Mouse (Mus musculus): ENCODE results near the gene Sptbn2. TPM values are rescaled to one million over a fixed set of nuclear protein-coding genes. Genes with fewer than 3 reads are reported as not detected.
A peak's percentile ranks its signal among the peaks of the same experiment; 100 is the strongest.
"Not testable (repeated sequence)": the region's sequence is repeated elsewhere in the genome, so short reads cannot be mapped to it uniquely, and the experiment has no call there.

The Sptbn2 gene
- total and polyA plus RNA-seq, 3 experiments = 0.30 to 0.83 (median 0.58) TPM

- no peak for DNase-seq
Measured at GRCm38 (mm10) chr19:4729186-4729585, 18.2 kb downstream of the Sptbn2 start.

GRCm38 (mm10) chr19:4733052-4733451 is 22.1 kb downstream of the Sptbn2 start:
- DNase-seq = no peak

GRCm38 (mm10) chr19:4737866-4738265 is 26.9 kb downstream of the Sptbn2 start:
- DNase-seq = no peak

DNA sequence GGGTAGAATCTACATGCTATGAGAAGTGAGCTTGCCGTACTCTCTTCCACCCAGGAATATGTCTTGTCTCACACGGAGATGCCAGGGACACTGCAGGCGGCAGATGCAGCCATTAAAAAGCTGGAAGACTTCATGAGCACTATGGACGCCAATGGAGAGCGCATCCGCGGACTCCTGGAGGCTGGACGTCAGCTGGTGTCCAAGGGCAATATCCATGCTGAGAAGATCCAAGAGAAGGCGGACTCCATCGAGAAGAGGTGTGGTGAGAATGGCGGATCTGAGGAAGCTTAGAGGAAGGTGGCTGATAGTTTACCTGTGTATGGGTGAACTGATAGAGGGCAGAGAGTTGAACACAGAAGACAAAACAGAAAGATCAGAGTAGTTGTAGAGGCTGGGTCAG is 28.1 kb downstream of the Sptbn2 start:
- no peak for DNase-seq

GRCm38 (mm10) chr19:4739762-4740161 is 28.8 kb downstream of the Sptbn2 start:
- no peak for DNase-seq

- DNase-seq = peak; percentile 28
Measured at GRCm38 (mm10) chr19:4741482-4741881, 30.5 kb downstream of the Sptbn2 start.

GRCm38 (mm10) chr19:4742229-4742628 is 31.3 kb downstream of the Sptbn2 start:
- no peak for DNase-seq

DNA sequence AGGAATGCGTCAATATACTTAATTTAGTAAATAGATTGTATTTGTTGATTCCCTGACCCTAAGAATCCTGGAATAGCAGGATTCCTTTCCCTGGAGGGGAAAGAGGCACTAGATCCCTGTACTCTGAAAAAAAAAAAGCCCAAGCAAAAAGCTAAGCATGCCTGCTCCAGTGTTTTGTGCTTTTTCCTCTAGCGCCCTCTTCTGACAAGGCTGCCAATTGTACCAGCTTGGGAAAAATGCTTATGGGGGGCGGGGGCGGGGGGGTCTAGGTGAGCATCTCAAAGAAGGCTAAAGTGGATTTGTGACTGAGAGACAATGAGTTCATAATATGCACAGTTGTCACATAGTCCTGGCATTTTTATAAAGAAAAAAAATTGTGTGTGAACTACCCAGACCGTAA is 32.6 kb downstream of the Sptbn2 start:
- DNase-seq = no peak

DNA sequence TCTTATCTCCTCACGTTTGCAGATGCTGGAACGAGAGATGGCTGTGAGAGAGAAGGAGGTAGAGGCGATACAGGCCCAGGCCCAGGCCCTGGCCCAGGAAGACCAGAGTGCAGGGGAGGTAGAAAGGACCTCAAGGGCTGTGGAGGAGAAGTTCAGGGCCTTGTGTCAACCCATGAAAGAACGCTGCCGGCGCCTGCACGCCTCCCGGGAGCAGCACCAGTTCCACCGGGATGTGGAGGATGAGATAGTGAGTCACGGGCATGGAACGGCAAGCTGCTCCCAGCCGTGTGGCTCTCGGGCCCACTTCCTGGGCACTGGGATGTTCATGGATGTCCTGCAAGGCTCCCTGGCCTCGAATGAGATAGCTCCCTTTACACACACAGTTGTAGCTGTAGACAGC is 33.1 kb downstream of the Sptbn2 start:
- DNase-seq = no peak

DNA sequence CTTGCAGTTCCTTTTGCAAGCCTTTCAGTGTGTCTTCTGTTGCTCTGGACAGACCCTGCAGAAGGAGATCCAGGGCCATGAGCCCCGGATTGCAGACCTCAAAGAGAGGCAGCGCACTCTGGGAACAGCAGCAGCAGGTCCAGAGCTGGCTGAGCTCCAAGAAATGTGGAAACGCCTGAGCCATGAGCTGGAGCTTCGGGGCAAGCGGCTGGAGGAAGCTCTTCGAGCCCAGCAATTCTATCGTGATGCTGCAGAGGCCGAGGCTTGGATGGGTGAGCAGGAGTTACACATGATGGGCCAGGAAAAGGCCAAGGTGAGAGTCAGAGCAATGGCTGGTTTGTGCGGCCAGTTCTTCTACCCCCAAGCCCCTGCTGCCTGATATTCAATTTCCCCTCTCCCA is 34.1 kb downstream of the Sptbn2 start:
- peak; percentile 74 for DNase-seq

GRCm38 (mm10) chr19:4745681-4746080 is 34.7 kb downstream of the Sptbn2 start:
- no peak for DNase-seq

- DNase-seq = peak; percentile 81
Measured at GRCm38 (mm10) chr19:4746611-4747010, 35.6 kb downstream of the Sptbn2 start.

DNA sequence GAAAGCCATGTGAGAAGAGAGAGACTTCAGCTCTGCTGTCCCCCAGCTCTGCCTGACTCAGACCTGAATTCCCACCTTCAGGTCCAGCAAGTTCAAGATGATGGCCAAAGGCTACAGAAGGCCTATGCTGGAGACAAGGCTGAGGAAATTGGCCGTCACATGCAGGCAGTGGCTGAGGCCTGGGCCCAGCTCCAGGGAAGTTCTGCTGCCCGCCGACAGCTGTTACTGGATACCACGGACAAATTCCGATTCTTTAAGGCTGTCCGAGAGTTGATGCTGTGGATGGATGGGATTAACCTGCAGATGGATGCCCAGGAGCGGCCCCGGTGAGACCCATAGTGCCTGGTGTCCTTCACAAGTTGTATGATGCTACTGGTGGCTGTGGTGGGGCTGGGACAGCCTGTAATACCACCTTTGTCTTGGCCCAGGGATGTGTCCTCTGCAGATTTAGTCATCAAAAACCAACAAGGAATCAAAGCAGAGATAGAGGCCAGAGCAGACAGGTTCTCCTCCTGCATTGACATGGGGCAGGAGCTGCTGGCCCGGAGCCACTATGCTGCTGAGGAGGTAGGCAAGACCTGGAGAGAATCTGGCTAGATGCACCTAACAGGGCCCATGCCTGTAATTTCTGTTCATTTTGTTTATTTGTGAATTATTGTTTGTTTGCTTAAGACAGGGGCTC is 36.8 kb downstream of the Sptbn2 start:
- no peak for DNase-seq

GRCm38 (mm10) chr19:4748493-4748892 is 37.5 kb downstream of the Sptbn2 start:
- DNase-seq = no peak

GRCm38 (mm10) chr19:4749975-4750374 is 39.0 kb downstream of the Sptbn2 start:
- no peak for DNase-seq

DNA sequence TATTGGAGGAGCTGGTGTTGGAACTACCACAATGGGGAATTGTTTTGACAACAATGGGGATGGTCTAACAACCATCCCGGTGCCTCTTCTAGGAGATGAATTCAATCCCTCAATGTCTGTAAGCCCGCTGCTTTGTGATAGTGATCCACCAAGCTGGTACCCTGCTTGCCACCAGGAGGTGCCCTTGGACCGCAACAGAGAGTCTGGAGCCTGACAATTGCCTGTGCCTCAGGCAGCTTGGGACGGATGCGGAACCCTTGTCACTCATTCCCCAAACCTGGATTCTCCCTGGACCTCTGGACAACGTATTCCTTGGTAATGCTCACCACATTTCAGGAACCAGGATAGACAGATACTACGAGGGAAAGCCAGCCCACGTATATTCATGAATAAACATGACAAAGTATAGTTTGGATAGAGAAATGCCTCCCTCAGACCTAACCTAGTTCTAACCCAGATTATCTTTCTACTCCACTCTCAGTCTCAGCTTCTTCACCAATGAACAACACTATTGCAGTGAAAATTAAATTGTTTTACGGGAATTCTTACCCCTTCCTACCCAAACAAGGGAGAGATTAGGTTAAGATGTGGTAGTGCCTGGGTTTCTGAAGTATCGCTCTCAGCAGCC is 44.7 kb downstream of the Sptbn2 start:
- DNase-seq = peak; percentile 93

- DNase-seq = peak; percentile 98
Measured at GRCm38 (mm10) chr19:4756193-4756911, 45.4 kb downstream of the Sptbn2 start, which contains the start of gene Rbm4b. TSS of gene Rbm4b (plus strand) at chr19:4756497.

DNA sequence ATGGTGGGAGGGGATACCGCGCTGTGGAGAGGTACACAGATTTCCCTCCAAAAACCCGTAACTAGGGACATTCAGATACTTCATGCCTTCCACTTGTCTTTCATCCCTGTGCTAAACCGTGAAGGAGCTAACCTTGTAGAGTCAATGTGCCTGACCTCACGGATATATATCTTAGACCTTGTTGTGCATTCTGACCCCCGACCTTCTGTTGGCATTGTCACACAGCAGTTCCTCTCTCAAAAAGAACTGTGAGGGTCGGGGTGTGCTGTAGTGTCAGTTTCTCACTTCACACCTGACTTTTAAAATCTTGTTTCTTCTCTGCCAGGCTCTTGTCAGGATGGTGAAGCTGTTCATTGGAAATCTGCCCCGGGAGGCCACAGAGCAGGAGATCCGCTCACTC is 46.0 kb downstream of the Sptbn2 start:
- no peak for DNase-seq

- DNase-seq = not testable (repeated sequence)
Measured at GRCm38 (mm10) chr19:4760544-4760943, 49.6 kb downstream of the Sptbn2 start.

DNA sequence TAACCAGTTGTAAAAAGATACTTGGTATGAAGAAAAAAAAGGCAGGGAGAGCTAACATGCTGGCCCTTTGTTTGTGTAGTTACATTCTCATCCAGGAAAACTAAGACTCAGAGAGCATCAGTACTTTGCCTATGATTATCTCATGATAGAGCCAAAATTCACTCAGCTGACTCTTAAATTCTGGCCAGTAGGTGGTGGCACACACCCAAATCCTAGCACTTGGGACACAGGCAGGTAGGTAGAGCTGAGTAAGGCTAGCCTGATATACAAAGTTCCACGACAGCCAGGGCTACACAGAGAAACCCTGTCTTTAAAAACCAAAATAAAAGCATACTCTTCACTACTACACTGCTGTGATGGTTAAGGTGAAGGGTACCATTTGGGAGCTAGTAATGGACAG is 51.9 kb downstream of the Sptbn2 start:
- no peak for DNase-seq

DNA sequence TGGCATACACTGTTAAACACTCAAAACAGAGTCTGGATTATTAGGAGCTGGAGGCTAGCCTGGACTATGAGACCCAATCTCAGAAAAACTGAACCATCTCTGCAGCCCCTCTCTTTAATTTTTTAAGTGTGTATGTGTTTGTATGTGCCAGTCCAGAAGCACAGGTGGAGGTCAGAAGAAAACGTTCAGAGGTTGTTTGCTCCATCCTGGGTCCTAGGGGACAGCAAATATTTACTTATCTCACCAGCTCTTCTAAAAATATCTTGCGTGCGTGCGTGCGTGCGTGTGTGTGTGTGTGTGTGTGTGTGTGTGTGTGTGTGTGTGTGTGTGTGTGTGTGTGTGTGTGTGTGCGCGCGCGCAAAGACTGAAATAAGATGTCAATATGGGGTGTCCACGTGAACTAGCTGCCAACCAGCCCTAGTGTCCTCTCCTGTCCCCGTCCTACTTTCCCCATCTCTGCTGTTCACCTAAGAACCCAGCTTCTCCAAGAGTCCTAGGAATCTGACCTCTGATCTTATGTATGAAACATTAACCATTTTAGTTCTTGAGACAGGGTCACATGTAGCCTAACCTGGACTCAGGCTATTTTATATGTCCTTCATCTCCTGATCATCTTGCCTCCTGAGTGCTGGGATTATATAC is 56.7 kb downstream of the Sptbn2 start:
- DNase-seq = no peak

DNA sequence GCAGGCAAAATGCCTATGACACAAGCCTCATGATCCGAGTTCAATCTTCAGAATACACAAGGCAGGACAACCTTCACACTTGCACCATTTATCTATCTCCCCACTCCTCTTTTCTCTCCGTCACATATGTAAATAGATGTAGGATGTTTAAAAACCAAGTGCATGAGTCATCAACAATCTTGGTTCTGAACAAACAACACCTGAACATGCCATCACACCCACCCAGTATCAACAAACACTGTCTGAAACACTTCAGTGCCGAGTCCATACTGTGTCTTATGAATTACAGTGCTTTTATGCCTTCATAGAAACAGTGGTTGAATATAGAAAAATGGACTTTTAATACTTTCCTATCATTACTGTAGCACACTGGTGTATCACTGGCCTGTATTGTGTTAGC is 61.8 kb downstream of the Sptbn2 start:
- DNase-seq = no peak

DNA sequence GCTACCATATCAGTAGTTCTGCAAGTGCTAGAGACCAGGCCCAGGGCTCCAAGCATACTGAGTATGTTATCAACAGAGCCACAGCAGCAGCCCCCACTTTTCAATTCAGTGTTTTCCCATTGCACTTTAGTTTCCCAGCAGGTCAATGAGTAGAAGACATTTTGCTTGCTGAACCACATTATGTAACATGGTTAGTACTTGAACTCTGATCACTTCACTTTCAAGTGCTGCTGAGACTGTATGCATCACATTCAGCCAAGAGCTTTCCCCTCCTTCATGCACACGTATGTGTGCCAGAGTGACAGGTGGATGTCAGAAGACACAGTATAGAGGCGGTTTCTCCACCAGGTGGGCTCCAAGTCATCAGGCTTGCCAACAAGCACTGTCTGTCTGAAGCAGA is 71.9 kb downstream of the Sptbn2 start:
- no peak for DNase-seq

Data from adrenal gland, adult 2 months (tissue).